Mouse (Mus musculus) kidney, embryonic 16.5 days (tissue): ENCODE data around the gene Srgap1. TPM values are rescaled to one million over a fixed set of nuclear protein-coding genes. Genes with fewer than 3 reads are reported as not detected.

Experiments
- polyA plus RNA-seq: library from polyadenylated mRNA; unstranded; fragments of >200 nt; fragmentation: Nextera tagmentation; extraction: Ambion mirVana; gene quantifications from 2 replicates; pipeline ENCODE4 v1.2.1, GENCODE M21; 2015

Srgap1 gene
- polyA plus RNA-seq, 1 experiment from 2014 or later, result 12.4 TPM

Other genes with a start within 250 kb of the Srgap1 start
- 51.5 and 53.3 TPM in 2 replicates for gene Rxylt1, start 50.1 kb upstream of the Srgap1 start, polyA plus RNA-seq